Mouse (Mus musculus) lung, adult 2 months (tissue): Measurements from ENCODE around the gene E130311K13Rik. TPM values are rescaled to one million over a fixed set of nuclear protein-coding genes. Genes with fewer than 3 reads are reported as not detected.

ENCODE experiments used
- DNase-seq: peaks from one replicate; pipeline ENCODE4 v3.0.0; 2022
- H3K4me1 ChIP-seq: fragments of 200-500 bp; 2 replicates; pipeline ENCODE4 v1.6.1; 2011; ENCODE audit warnings: low read length; ENCODE audit not compliant: control insufficient read depth, insufficient read depth
- H3K4me3 ChIP-seq: fragments of 200-500 bp; replicated peaks from 2 replicates; pipeline ENCODE3; 2011; ENCODE audit warnings: low read depth, mild to moderate bottlenecking, control low read depth, low read length; ENCODE audit errors: extremely low read depth
- CTCF ChIP-seq: fragments of 200-500 bp; IDR thresholded peaks from 2 replicates; pipeline ENCODE4 v1.5.1; 2011; ENCODE audit warnings: mild to moderate bottlenecking, low read length, control low read depth; ENCODE audit not compliant: insufficient read depth
- POLR2A ChIP-seq: fragments of 200-500 bp; IDR thresholded peaks from 2 replicates; pipeline ENCODE4 v1.6.1; 2011; ENCODE audit warnings: low read depth, mild to moderate bottlenecking, control low read depth, low read length, borderline replicate concordance; ENCODE audit errors: extremely low read depth
- WGBS: fragments of 180-500 bp; shearing (Covaris S2); methylation state at CpG from one replicate; pipeline ENCODE4 v1.1.7; 2018; 5-methylcytosine and 5-hydroxymethylcytosine counted together
- polyA plus RNA-seq: library from polyadenylated mRNA; depleted of rRNA; stranded (reverse); fragments of >200 nt; gene quantifications from 2 replicates; pipeline ENCODE4 v1.2.3, GENCODE M21; 2012; rRNA removed

E130311K13Rik gene
- polyA plus RNA-seq, 1 experiment, result 3.4 TPM

- Histone ChIP-seq H3K4me3 (no peak overlapping the region), H3K4me1 (no peaks in the 10 kb centered on the region; the same call in 1 of the 2 replicates)
- 60% methylated on average over 2 of the region's 2 CpGs for WGBS
- DNase-seq, result no peak
- no peak for TF ChIP-seq POLR2A
- TF ChIP-seq CTCF, result no peak
Observed at GRCm38 (mm10) chr3:63895786-63896185, 33.5 kb downstream of the E130311K13Rik start.

- WGBS, result 39% methylated on average over 7 of the region's 7 CpGs
- H3K4me3 ChIP-seq, result no peak overlapping the region
- no peak for TF ChIP-seq POLR2A
- no peak for TF ChIP-seq CTCF
- no peak for DNase-seq
- no peaks in the 10 kb centered on the region; the same call in 1 of the 2 replicates for H3K4me1 ChIP-seq
Observed at GRCm38 (mm10) chr3:63893677-63894076, 35.6 kb downstream of the E130311K13Rik start.

- no peak for TF ChIP-seq POLR2A
- TF ChIP-seq CTCF, result no peak
- whole genome bisulfite sequencing, result 35% methylated on average over 3 of the region's 3 CpGs
- DNase-seq, result no peak
- no peaks in the 10 kb centered on the region for H3K4me1 ChIP-seq
- H3K4me3 ChIP-seq, result no peak overlapping the region
Observed at GRCm38 (mm10) chr3:63892154-63892553, 37.1 kb downstream of the E130311K13Rik start.

- DNase-seq, result no peak
- no peaks in the 10 kb centered on the region for H3K4me1 ChIP-seq
- TF ChIP-seq POLR2A (no peak), CTCF (no peak)
- WGBS, result 65% methylated on average over 2 of the region's 2 CpGs
- no peak overlapping the region for H3K4me3 ChIP-seq
Observed at GRCm38 (mm10) chr3:63881065-63881464, 48.2 kb downstream of the E130311K13Rik start.

GRCm38 (mm10) chr3:63878995-63879666 lies 50.1 kb downstream of the E130311K13Rik start:
- no peaks in the 10 kb centered on the region for H3K4me1 ChIP-seq
- no peak for DNase-seq
- H3K4me3 ChIP-seq, result no peak overlapping the region
- 59% methylated on average over 4 of the region's 4 CpGs for WGBS
- no peak for TF ChIP-seq POLR2A
- TF ChIP-seq CTCF, result no peak

- no peak for DNase-seq
- no peaks in the 10 kb centered on the region for H3K4me1 ChIP-seq
- H3K4me3 ChIP-seq, result no peak overlapping the region
- 48% methylated on average over 1 of the region's 1 CpGs for WGBS
- TF ChIP-seq CTCF, result no peak
- no peak for TF ChIP-seq POLR2A
Observed at GRCm38 (mm10) chr3:63872818-63873217, 56.5 kb downstream of the E130311K13Rik start.

- no peaks in the 10 kb centered on the region for H3K4me1 ChIP-seq
- H3K4me3 ChIP-seq, result no peak overlapping the region
- no peak for DNase-seq
- no peak for TF ChIP-seq CTCF
- TF ChIP-seq POLR2A, result no peak
- 50% methylated on average over 2 of the region's 2 CpGs for WGBS
Observed at GRCm38 (mm10) chr3:63871249-63871648, 58.0 kb downstream of the E130311K13Rik start.

- 52% methylated on average over 1 of the region's 1 CpGs for WGBS
- TF ChIP-seq CTCF, result no peak
- no peak for TF ChIP-seq POLR2A
- no peak overlapping the region for H3K4me3 ChIP-seq
- H3K4me1 ChIP-seq, result no peaks in the 10 kb centered on the region
- peak; percentile 4 for DNase-seq
Observed at GRCm38 (mm10) chr3:63868285-63868684, 61.0 kb downstream of the E130311K13Rik start.

GRCm38 (mm10) chr3:63865069-63865468 lies 64.2 kb downstream of the E130311K13Rik start:
- no peak for DNase-seq
- 57% methylated on average over 2 of the region's 2 CpGs for WGBS
- H3K4me3 ChIP-seq, result no peak overlapping the region
- TF ChIP-seq CTCF (no peak), POLR2A (no peak)
- no peaks in the 10 kb centered on the region for H3K4me1 ChIP-seq

Other genes starting within 250 kb of the E130311K13Rik start
- gene Plch1, start 30.0 kb downstream of the E130311K13Rik start, polyA plus RNA-seq, result 0.83 and 1.2 TPM in 2 replicates
- gene Slc33a1, start 35.3 kb upstream of the E130311K13Rik start, polyA plus RNA-seq, result 13.8 and 14.0 TPM in 2 replicates
- gene Gmps, start 46.6 kb upstream of the E130311K13Rik start, polyA plus RNA-seq, result 1.9 and 2.9 TPM in 2 replicates
- 0.01 and 0.02 TPM in 2 replicates for gene Vmn2r1, start 152.1 kb upstream of the E130311K13Rik start, polyA plus RNA-seq
- not detected in 2 replicates for gene Vmn2r2, start 212.5 kb upstream of the E130311K13Rik start, polyA plus RNA-seq